Mouse (Mus musculus): ENCODE data around the gene Dgkq.

Gene Dgkq

GRCm38 (mm10) chr5:108668977-108669936 lies at the start of gene Dgkq:
TSS of gene Dgkq (minus strand) at chr5:108669672.
- peak; percentile 90 for DNase-seq

GRCm38 (mm10) chr5:108718051-108718450 lies 48.6 kb upstream of the Dgkq start:
- no peak for DNase-seq

- DNase-seq, result no peak
Observed at GRCm38 (mm10) chr5:108715974-108716373, 46.5 kb upstream of the Dgkq start.

GRCm38 (mm10) chr5:108714149-108714548 lies 44.7 kb upstream of the Dgkq start:
- DNase-seq, result no peak

GRCm38 (mm10) chr5:108713691-108714090 lies 44.2 kb upstream of the Dgkq start:
- no peak for DNase-seq

- no peak for DNase-seq
Observed at GRCm38 (mm10) chr5:108713096-108713495, 43.6 kb upstream of the Dgkq start.

GRCm38 (mm10) chr5:108711968-108712367 lies 42.5 kb upstream of the Dgkq start:
- no peak for DNase-seq

- DNase-seq, result peak; percentile 20
Observed at GRCm38 (mm10) chr5:108708981-108709731, 39.7 kb upstream of the Dgkq start.

GRCm38 (mm10) chr5:108708419-108708818 lies 38.9 kb upstream of the Dgkq start:
- DNase-seq, result no peak

GRCm38 (mm10) chr5:108707758-108708157 lies 38.3 kb upstream of the Dgkq start:
- DNase-seq, result no peak

GRCm38 (mm10) chr5:108703754-108704626 lies 34.5 kb upstream of the Dgkq start:
- DNase-seq, result no peak

- peak; percentile 46 for DNase-seq
Observed at GRCm38 (mm10) chr5:108701341-108702021, 32.0 kb upstream of the Dgkq start.

- no peak for DNase-seq
Observed at GRCm38 (mm10) chr5:108700346-108700745, 30.9 kb upstream of the Dgkq start.

GRCm38 (mm10) chr5:108697341-108697753 lies 27.9 kb upstream of the Dgkq start:
- no peak for DNase-seq

GRCm38 (mm10) chr5:108696542-108696941 lies 27.1 kb upstream of the Dgkq start:
- no peak for DNase-seq

GRCm38 (mm10) chr5:108695861-108696260 lies 26.4 kb upstream of the Dgkq start:
- no peak for DNase-seq

GRCm38 (mm10) chr5:108694352-108695261 lies 25.1 kb upstream of the Dgkq start:
- peak; percentile 69 for DNase-seq

GRCm38 (mm10) chr5:108693872-108694288 lies 24.4 kb upstream of the Dgkq start:
- peak; percentile 96 for DNase-seq

GRCm38 (mm10) chr5:108692271-108692670 lies 22.8 kb upstream of the Dgkq start, which contains the start of gene Fgfrl1:
TSS of gene Fgfrl1 (plus strand) at chr5:108692382.
- peak; percentile 62 for DNase-seq

- DNase-seq, result no peak
Observed at GRCm38 (mm10) chr5:108691152-108691551, 21.7 kb upstream of the Dgkq start.

- DNase-seq, result peak; percentile 43
Observed at GRCm38 (mm10) chr5:108689091-108689490, 19.6 kb upstream of the Dgkq start.

Data from retina, postnatal 1 day (tissue).